Mouse (Mus musculus) right cerebral cortex, postnatal 10 days (tissue): Measurements from ENCODE around the gene Chka.

Source experiments
- DNase-seq, 2 experiments: peaks; one replicate each; pipeline ENCODE4 v3.0.0; 2021; ENCODE audit warnings: low spot score in 2 of 2

Gene Chka

DNA sequence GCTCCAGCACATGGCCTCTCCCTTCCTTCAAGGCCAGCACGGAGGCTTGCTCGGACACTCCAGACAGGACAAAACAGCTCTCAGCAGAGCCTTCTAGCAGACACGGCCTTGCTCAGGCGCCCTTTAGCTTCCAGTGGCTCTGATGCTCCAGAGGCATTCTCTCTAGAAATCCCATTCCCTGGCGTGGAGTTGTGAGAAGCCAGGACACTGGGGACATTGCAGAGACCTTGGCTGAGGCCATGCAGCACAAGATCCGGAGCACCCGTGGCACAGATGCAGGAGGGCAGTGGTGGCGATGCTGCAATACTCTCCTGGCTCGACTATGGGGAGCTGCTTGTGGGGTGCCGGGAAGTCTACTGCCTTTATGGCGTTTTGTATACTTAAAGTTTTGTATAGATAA lies 65.2 kb downstream of the Chka start:
- DNase-seq: no peak

DNA sequence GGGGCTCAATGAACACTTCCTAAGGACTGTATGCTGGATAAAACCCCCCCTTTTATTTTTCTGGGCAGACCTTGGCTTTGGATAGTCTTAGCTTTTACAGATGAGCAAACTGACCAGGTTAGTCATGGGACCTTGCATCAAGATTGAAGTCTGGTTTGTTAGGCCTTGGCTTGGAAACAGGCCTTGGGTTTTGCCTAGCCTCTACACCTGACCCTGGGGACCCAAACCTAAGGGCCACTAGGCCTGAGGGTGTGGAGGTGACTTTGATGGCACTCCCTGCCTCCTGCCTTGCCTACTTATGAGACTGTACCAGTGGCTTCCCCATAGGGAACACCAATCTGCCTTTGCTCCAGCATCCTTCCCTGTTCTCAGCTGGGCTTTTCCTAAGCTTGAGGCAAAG lies 68.4 kb downstream of the Chka start:
- no peak for DNase-seq

DNA sequence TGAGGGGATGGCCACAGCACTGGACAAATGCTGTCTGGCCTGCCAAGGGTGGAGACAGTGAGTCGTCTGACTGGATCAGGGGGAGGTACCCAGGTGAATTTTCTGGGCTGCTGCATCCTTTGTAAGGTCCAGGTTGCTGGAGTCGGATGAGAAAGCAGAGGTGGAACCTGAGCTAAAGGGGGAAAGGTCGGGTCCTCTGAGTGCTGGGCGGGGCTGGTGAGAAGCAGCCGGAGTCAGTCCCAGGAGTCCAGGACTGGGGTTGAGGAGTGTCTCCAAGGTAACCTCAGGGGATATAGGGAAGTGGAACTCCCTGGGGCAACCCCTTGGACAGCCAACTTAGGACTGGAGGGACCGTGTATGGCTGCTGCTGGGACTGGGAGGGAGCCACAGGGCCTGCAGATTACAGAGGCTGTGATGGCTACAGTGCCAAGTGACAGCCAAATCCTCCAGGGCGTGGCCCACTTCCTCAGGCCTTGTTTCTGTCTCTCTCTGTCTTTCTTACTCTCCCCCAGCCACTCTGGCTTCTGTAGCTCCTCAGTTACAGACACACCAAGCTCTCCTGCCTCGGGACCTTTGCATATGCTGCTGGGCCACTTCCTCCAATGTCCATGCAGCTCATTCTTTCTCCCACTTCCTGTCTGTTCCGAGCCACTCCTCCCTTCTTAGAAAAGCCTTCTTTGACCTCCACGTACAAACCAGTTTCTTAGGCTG lies 71.2 kb downstream of the Chka start:
- DNase-seq: no peak

DNA sequence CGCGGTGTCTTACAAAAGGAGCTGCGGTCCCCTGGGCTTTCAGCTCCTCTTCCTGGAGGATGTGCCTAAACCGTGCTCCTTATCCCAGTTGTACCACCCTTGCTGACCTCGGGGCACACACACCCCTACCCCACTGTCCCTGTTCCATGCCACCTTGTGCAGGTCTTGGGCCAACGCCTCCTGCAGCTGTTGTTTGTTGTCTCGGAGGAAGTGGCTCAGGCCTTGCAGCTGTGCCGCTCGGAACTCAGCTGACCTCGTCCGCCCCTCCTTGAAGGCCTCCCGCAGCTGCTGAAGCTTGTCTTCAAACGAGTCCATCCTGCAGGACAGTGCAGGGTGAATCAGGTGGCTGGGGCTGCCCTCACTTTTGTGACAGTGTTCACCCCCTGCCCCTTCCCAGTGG lies 72.0 kb downstream of the Chka start:
- DNase-seq: no peak

DNA sequence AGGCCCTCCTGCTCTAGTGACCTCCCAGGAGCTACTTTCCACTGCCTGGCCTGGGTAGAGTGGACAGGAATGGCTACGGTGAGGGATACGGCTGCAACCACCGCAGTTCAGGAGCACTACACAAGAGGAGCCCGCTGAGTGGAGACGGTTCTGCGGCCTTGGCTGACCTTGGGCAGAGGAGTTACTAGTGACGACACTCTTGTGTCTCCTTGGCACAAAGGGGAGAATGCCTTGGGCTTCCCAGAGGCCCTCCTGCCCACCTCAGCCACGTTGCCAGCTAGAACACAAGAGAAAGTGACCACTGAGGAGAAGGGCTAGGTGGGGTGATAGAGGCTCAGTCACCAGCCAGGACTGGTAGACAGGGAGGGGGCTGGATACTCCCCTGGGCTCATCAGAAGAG lies 72.6 kb downstream of the Chka start:
- DNase-seq: no peak

DNA sequence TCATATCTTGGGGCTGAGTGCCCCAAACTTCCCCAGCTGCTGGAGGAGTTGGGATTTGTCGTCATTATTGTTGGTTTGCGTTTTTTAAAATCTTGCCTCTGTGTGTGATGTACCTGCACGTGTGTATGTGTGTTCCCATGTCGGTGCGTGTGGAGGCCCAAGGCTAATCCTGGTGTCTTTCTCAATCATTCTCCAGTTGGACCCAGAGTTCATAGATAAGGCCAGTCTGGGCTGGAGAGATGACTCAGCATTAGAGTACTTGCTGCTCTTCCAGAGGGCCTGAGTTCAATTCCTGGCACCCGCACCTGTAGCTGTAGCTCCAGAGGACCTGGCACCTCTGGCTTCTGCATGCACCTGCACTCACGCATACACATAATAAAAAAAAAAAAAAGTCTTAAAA lies 73.3 kb downstream of the Chka start:
- no peak for DNase-seq

DNA sequence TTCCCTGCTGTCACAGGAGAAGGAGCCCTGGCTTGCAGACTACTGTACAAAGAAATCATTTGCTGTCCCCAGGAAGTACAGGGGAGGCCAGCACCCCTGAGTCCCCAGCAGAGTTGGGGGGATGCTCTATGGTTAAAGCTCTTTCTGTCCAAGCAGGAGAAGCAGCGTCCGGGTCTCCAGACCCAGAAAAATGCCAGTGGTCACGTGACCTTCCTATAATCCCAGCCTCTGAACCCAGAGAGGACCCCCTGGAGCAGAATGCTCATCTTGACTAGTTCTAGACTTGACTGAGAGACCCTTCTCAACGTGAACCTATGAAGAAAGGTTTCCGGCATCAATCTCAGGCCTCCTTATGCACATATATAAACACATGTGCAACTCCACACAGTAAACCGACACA lies 74.3 kb downstream of the Chka start:
- DNase-seq: no peak

DNA sequence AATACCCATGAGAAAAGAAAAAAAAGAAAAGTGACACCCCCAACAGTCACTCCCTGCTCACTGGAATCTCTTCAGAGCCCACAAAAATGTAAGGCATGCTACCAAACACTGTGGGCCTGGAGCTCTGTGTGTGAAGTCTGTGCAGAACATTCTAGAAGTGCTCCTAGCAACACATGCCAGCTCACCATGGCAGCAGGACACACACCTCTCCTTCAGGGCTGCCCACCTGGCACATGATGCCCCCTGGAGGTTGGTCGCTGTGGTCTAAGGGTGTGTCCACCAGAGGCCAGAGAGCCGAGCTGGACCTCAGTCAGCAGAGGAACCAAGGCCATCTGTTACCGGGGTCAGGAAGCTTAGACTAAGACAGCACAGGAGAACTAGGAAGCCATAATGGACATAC lies 74.7 kb downstream of the Chka start:
- DNase-seq: no peak

DNA sequence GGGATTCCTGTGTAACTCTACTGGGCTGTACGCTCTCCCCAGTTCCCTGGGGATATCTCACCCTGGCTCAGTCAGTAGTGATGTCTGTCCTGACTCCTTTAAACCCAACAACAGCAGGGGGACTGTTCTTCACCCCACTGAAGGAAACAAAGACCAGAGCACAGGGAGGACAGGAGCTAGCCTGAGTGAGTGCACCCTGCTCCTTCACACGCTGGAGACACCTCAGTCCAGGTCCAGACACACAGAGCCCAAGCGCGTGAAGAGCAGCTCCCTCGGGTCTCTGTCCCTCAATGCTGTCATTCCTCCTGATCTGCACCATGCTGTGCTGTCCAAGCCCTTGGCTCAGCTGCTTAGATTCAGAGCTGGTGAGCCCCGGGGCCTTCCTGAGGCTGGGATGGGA lies 75.1 kb downstream of the Chka start:
- no peak for DNase-seq

DNA sequence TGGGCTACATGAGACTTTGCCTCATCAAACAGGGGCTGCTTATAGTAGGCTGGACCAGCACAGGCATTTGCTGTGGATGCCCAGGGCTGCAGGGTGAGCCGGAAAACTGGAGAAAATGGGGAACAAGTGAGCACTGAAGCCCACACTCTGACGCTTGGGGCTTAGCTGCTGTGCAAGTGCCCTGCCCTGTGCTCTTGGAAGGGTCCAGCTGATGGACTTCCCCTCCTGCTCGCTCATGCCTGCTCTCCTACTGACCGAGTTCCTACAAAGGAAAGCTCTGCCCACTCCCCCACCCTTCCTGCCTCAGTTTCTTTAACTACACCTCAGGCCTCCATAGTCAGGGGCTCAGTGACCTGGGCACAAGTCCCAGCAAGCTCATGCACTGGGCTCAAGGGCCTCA lies 76.4 kb downstream of the Chka start:
- no peak for DNase-seq

DNA sequence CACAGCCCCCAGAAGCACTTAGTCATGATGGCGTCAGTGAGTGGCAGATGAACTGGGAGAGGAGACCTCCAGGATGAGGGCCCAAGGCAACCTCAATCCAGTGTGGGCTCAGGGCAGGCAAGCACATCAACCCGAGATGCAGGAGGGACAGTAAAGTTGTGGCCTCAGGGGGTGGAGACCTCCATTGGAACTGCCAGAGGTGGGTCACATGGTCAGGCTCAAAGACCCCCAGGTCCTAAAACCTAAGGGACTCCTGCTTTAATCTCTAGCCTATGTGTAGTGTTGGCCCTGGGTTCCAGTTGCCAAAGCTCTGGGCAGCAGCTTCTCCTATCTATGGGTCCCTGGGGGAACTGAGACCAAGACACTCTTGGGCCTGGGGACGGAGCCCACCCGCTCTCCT lies 77.2 kb downstream of the Chka start:
- DNase-seq: no peak

DNA sequence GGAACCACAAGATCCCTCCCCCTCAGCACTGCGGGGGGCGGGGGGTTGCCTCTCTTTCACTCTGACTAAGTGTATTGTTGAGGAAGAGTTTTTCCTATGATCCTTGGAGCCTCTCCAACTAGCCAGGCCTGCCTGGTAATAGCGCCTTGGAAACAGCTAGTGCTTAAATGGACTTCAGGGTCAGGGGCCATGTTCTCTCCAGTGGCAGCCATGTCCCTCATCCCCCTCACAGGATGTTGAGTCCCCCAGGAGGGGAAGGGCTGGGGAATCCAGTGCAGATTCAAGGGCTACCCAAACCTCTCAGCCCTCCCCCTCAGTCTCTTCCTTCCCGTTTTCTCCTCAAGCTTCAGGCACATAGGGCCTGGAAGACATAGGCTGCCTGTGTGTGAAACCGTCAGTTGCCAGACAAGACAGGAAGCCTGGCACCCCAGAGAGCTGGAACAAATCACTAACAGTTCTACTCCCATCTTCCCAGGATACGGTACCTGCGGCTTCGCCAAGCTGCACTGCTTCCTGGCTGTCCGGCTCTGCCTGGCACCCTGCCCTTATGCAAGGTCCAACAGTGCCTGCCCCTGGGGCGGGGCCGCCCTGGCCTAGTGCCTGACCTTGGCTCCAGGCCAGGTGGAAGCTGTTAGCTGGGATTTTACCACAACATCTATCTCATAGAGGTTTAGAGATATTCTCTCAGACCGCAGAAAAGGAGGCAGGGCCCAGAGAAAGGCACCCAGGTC lies 77.8 kb downstream of the Chka start, which contains the start of gene Aldh3b1:
TSS of gene Aldh3b1 (minus strand) at position 598 of the 731 bp plus-strand sequence.
- peak; percentile 80 to 82 for DNase-seq

DNA sequence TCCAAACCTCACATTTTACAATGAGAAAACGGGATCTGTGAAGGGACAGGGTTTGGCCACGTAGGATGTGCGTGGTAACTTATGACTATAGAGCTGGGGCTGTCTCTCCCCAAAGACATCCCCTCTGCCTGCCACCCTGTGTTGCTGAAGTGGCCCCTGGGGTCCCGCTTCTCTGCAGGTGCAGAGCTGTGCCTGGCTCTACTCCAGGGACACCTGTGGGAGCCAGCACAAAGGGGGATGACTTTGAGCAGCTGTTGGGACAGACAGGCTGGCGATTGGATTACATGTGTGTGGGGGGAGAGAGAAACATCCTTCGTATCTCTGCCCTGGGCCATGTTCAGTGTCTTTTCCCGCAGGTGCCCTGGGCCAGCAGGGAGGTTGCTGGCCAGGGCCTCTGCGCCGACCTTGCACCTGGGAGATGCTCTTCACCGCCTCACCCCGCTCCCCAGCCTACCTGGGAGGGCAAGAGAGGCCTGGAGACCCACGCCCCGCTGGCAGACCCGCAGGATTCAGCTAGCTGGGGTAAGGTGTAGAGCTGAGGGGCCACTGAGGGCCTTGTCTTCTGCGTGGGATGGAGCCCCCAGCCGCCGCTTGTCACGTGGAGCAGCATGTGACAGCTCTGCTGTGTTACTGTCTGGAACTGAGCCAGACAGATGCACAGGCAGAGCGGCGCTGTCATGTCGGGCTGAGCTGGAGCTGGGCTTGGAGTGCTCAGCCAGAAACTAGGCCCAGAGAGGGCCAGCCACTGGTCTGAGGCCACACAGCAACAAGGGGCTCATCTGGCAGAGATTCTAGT lies 78.9 kb downstream of the Chka start:
- DNase-seq: no peak

DNA sequence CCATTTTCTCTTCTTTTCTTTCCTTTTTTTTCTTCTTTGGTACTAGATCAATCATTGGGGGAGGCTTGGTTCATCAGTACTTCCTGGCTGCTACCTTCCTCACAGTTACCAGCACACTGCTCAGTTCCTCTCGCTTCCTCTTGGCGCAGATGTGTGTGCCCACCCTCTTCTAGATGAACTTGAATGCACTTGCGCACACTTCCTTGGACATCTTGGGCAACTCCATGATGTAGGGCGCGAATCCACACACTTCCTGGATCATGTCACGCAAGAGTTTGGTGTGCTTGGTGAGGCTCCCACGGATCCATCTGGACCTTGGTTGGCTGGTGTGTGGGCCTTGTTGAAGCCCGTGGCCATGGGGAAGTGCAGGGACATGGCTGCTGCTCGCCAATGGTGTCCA lies 80.1 kb downstream of the Chka start:
- no peak for DNase-seq

DNA sequence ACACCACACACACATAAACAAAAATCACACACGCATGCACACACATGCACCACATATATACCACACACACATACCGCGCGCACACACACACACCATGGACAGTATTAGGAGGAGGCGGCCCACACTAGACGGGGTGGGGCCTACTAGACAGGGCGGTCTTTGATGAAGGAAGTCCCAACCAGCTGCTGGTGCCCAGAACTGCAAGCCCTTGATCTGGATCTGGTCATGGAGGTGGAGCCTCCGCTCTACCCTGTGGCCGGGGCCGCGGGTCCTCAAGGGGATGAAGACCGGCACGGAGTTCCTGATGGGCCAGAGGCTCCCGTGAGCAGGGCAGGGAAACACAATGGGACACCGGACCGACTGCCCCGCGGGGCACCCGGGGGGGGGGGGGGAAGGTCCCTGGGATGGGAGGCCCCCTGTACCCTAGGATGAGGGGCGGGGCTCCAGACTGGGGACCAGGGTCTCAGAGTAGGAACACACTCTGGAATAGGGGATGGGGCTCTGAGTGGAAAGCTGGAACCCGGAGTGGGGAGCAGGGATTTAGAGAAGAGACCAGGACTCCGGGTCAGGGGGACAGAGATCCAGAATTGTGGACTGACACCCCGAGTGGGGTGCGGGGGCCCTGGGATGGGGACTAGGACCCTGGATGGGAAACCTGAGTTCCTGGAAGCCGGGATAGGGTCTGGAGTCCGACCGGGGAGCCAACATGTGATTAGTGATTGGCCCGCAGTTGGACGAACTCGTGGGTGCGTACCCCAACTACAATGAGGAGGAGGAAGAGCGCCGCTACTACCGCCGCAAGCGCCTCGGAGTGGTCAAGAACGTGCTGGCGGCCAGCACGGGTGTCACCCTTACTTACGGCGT lies 83.7 kb downstream of the Chka start, which contains the start of gene Unc93b1:
TSS of gene Unc93b1 (plus strand) at position 155 of the 864 bp plus-strand sequence.
- peak; percentile 62 to 67 for DNase-seq

DNA sequence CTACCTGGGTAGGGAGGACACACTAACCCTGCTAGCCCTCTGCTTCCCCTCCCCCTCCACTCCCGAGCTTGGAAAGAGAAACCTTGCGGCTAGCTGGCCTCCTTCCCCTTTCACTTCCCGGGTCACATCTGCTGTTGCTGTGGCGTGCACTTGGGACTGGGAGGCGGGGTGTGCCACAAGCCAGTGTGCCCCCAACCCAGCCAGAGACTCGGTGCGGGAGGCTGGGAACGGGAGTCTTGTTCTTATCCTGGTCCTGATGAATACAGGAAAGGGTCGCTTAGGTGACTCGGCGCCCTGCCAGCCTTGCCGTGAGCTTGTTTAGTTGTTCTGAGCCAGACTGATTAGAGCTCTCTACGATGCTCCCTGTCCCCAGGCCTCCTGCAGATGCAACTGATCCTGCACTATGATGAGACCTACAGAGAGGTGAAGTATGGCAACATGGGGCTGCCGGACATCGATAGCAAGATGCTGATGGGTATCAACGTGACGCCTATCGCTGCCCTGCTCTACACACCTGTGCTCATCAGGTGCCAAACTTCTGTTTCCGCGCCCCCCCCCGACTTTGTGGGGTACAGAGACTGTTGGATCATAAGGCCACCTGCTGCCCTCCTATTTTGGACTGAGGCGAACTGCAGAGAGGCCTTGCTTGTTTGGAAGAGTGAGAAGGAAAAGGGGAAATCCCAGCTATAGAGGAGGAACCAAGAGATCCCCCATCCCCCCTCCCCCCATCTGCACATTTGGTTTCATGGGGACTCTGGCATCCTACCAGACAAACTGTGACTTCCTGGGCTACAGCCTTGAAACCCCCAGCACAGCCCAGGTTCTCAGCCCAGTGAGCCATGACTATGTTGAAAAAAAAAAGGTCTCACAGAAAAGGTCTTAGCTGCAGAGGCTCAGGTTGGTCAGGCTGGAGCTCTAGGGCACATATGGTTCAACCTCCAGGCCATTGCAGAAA lies 84.6 kb downstream of the Chka start:
- peak; percentile 70 for DNase-seq

DNA sequence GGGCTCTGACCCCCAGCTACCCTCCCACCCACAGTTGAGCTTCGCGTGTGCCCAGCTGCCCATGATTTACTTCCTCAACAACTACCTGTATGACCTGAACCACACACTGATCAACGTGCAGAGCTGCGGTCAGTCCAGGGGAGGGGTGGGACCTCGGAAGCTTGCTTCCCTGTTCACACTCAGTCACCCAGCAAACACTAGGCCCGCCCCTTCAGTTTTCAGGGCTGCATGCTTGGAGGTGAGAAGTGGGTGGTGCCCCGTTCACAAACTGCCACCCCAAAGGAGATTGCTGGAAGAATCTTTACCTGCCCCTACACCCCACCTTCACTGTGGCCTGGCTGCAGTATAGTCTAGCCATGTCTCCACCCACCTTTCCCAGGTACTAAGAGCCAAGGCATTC lies 90.7 kb downstream of the Chka start:
- DNase-seq: no peak

DNA sequence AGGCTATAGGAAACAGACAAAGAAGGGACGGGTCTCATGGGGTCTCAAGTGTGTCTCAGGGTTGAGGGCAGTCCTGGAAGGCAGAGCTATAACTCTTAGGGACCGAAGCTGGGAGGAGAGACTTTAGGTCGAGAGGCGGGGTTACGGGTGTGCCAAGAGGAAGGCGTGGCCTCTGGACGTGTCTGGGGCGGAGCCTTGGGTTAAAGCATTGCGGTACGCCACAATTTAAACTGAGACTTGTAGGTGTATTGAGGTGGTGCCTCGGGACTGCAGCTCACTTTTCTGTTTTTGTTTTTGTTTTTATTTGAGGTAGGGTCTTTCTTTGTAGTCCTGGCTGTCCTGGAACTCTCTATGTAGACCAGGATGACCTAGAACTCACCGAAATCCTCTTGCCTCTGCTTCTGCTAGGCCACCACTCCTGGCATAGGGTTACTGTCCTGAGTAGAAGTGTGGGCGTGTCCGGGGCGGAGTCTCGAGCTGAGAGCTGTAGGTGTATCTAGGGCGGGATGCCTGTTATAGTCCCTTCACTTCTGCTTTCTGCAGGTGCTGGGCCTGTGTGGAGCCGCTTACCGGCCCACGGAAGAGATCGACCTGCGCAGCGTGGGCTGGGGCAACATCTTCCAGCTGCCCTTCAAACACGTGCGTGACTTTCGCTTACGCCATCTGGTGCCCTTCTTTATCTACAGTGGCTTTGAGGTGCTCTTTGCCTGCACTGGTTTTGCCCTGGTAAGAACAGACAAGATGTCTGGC lies 91.6 kb downstream of the Chka start:
- DNase-seq: no peak
